Mouse (Mus musculus) spleen, adult 2 months (tissue): ENCODE results near the gene Nuak1.

ENCODE experiments used
- CTCF ChIP-seq: fragments of 200-500 bp; IDR thresholded peaks from 2 replicates; pipeline ENCODE4 v1.5.1; 2011; ENCODE audit warnings: mild to moderate bottlenecking, inconsistent platforms; ENCODE audit not compliant: insufficient read depth, insufficient read length, insufficient replicate concordance; ENCODE audit errors: extremely low read depth
- POLR2A ChIP-seq: fragments of 200-500 bp; IDR thresholded peaks from 2 replicates; pipeline ENCODE4 v1.6.1; 2011; ENCODE audit warnings: low read depth, low read length, inconsistent platforms

GRCm38 (mm10) chr10:84414981-84415700, 25.3 kb downstream of the Nuak1 start:
- TF ChIP-seq CTCF (no peak), POLR2A (no peak)
